Mouse (Mus musculus) embryonic facial prominence, embryonic 13.5 days (tissue): ENCODE data around the gene Dhx57. TPM values are rescaled to one million over a fixed set of nuclear protein-coding genes. Genes with fewer than 3 reads are reported as not detected.
"Not testable (repeated sequence)": the region's sequence is repeated elsewhere in the genome, so short reads cannot be mapped to it uniquely, and the experiment has no call there.

Experiments used
- ATAC-seq: fragments of 200-750 bp; cut with Nextera tagmentation; 2 replicates; pipeline ENCODE4 v1.8.0; 2017; ENCODE audit warnings: low read depth; ENCODE audit not compliant: insufficient number of reproducible peaks, insufficient read depth, low FRiP score, low TSS enrichment
- H3K27ac ChIP-seq: fragments of 300-500 bp; sonication (generic); 2 replicates; pipeline ENCODE4 v1.5.1; 2015; ENCODE audit warnings: moderate library complexity, mild to moderate bottlenecking, inconsistent platforms
- H3K27me3 ChIP-seq: fragments of 300-500 bp; sonication (generic); 2 replicates; pipeline ENCODE4 v1.6.1; 2015; ENCODE audit warnings: mild to moderate bottlenecking, inconsistent platforms
- H3K36me3 ChIP-seq: fragments of 300-500 bp; sonication (generic); 2 replicates; pipeline ENCODE4 v1.6.1; 2015; ENCODE audit warnings: mild to moderate bottlenecking, inconsistent platforms
- H3K4me1 ChIP-seq: fragments of 300-500 bp; sonication (generic); 2 replicates; pipeline ENCODE4 v1.6.1; 2015; ENCODE audit warnings: inconsistent platforms
- H3K4me2 ChIP-seq: fragments of 300-500 bp; sonication (generic); 2 replicates; pipeline ENCODE4 v1.6.1; 2015; ENCODE audit warnings: moderate library complexity, mild to moderate bottlenecking, inconsistent platforms
- H3K4me3 ChIP-seq: fragments of 300-500 bp; sonication (generic); 2 replicates; pipeline ENCODE4 v1.5.1; 2015; ENCODE audit warnings: mild to moderate bottlenecking, inconsistent platforms
- H3K9ac ChIP-seq: fragments of 300-500 bp; sonication (generic); 2 replicates; pipeline ENCODE4 v1.6.1; 2015; ENCODE audit warnings: mild to moderate bottlenecking, inconsistent platforms
- H3K9me3 ChIP-seq: fragments of 300-500 bp; sonication (generic); 2 replicates; pipeline ENCODE4 v1.6.1; 2016; ENCODE audit warnings: inconsistent platforms
- WGBS: fragments of 180-500 bp; shearing (Covaris S2); methylation state at CpG from one replicate; pipeline ENCODE4 v1.1.7; 2015; ENCODE audit warnings: mixed read lengths; 5-methylcytosine and 5-hydroxymethylcytosine counted together
- polyA plus RNA-seq: library from polyadenylated mRNA; unstranded; fragments of >200 nt; fragmentation: Nextera tagmentation; extraction: Ambion mirVana; gene quantifications from 2 replicates; pipeline ENCODE4 v1.2.1, GENCODE M21; 2015

Gene Dhx57
- polyA plus RNA-seq, 1 experiment from 2014 or later, result 21.8 TPM

GRCm38 (mm10) chr17:80295258-80295657 lies 5.0 kb upstream of the Dhx57 start:
- ATAC-seq, result no peak
- no peak overlapping the region for H3K9ac ChIP-seq
- no peak overlapping the region for H3K27ac ChIP-seq
- H3K36me3 ChIP-seq, result no peaks in the 10 kb centered on the region
- no peaks in the 10 kb centered on the region for H3K4me1 ChIP-seq
- H3K9me3 ChIP-seq, result no peaks in the 10 kb centered on the region
- 82% methylated on average over 5 of the region's 5 CpGs for WGBS
- H3K4me2 ChIP-seq, result no peak overlapping the region
- no peaks in the 10 kb centered on the region for H3K27me3 ChIP-seq
- H3K4me3 ChIP-seq, result no peak overlapping the region

GRCm38 (mm10) chr17:80291148-80291547 lies 872 bp upstream of the Dhx57 start:
- Histone ChIP-seq H3K4me3 (no peak overlapping the region), H3K27me3 (no peaks in the 10 kb centered on the region), H3K9ac (no peak overlapping the region), H3K27ac (no peak overlapping the region), H3K9me3 (no peaks in the 10 kb centered on the region), H3K4me2 (no peak overlapping the region), H3K36me3 (no peaks in the 10 kb centered on the region), H3K4me1 (peaks cover 13% of the 10 kb centered on the region)
- WGBS, result 20% methylated on average over 2 of the region's 2 CpGs
- no peak for ATAC-seq

- Histone ChIP-seq H3K36me3 (no peaks in the 10 kb centered on the region), H3K4me2 (peak overlapping the region; percentile 70), H3K27ac (peak overlapping the region; percentile 93), H3K4me3 (peak overlapping the region; percentile 94), H3K4me1 (peaks cover 13% of the 10 kb centered on the region), H3K9ac (peak overlapping the region; percentile 86), H3K9me3 (no peaks in the 10 kb centered on the region), H3K27me3 (no peaks in the 10 kb centered on the region)
- WGBS, result under 1% methylated on average over 29 of the region's 30 CpGs
- peak; percentile 40; the same call in 1 of the 2 replicates for ATAC-seq
These were observed 799 bp downstream of the Dhx57 start for GRCm38 (mm10) chr17:80289280-80290073.

- H3K4me3 ChIP-seq, result no peak overlapping the region
- ATAC-seq, result no peak
- peaks cover 13% of the 10 kb centered on the region for H3K4me1 ChIP-seq
- no peak overlapping the region for H3K27ac ChIP-seq
- no peaks in the 10 kb centered on the region for H3K9me3 ChIP-seq
- H3K9ac ChIP-seq, result no peak overlapping the region
- H3K36me3 ChIP-seq, result no peaks in the 10 kb centered on the region
- H3K27me3 ChIP-seq, result no peaks in the 10 kb centered on the region
- H3K4me2 ChIP-seq, result no peak overlapping the region
- WGBS, result 83% methylated on average over 6 of the region's 6 CpGs
These were observed 2.3 kb downstream of the Dhx57 start for GRCm38 (mm10) chr17:80288012-80288411.

- 59% methylated on average over 4 of the region's 4 CpGs for WGBS
- Histone ChIP-seq H3K27ac (no peak overlapping the region), H3K27me3 (no peaks in the 10 kb centered on the region), H3K4me2 (no peak overlapping the region), H3K4me1 (peaks cover 13% of the 10 kb centered on the region), H3K9me3 (no peaks in the 10 kb centered on the region), H3K4me3 (no peak overlapping the region), H3K9ac (no peak overlapping the region), H3K36me3 (peaks cover 17% of the 10 kb centered on the region)
- ATAC-seq, result no peak
These were observed 5.8 kb downstream of the Dhx57 start for GRCm38 (mm10) chr17:80284446-80284845.

- no peaks in the 10 kb centered on the region for H3K4me1 ChIP-seq
- H3K27me3 ChIP-seq, result no peaks in the 10 kb centered on the region
- H3K27ac ChIP-seq, result no peak overlapping the region
- no peak for ATAC-seq
- H3K4me2 ChIP-seq, result no peak overlapping the region
- 95% methylated on average over 8 of the region's 8 CpGs for WGBS
- H3K36me3 ChIP-seq, result peaks cover 59% of the 10 kb centered on the region
- H3K9ac ChIP-seq, result no peak overlapping the region
- no peak overlapping the region for H3K4me3 ChIP-seq
- H3K9me3 ChIP-seq, result no peaks in the 10 kb centered on the region
These were observed 10.8 kb downstream of the Dhx57 start for GRCm38 (mm10) chr17:80279340-80280070.

GRCm38 (mm10) chr17:80278255-80278654 lies 12.0 kb downstream of the Dhx57 start:
- no peak overlapping the region for H3K4me3 ChIP-seq
- no peaks in the 10 kb centered on the region for H3K4me1 ChIP-seq
- H3K27me3 ChIP-seq, result no peaks in the 10 kb centered on the region
- no peak overlapping the region for H3K4me2 ChIP-seq
- WGBS, result 92% methylated on average over 4 of the region's 4 CpGs
- no peaks in the 10 kb centered on the region for H3K9me3 ChIP-seq
- no peak overlapping the region for H3K9ac ChIP-seq
- H3K36me3 ChIP-seq, result peaks cover 70% of the 10 kb centered on the region
- ATAC-seq, result no peak
- no peak overlapping the region for H3K27ac ChIP-seq

GRCm38 (mm10) chr17:80270622-80271021 lies 19.7 kb downstream of the Dhx57 start:
- H3K4me3 ChIP-seq, H3K4me2 ChIP-seq, H3K4me1 ChIP-seq, H3K9me3 ChIP-seq, H3K27me3 ChIP-seq, H3K27ac ChIP-seq, H3K9ac ChIP-seq, ATAC-seq: not testable (repeated sequence)
- WGBS, result 93% methylated on average over 7 of the region's 7 CpGs
- H3K36me3 ChIP-seq, result peaks cover 90% of the 10 kb centered on the region

GRCm38 (mm10) chr17:80268151-80268550 lies 22.1 kb downstream of the Dhx57 start:
- Histone ChIP-seq H3K27me3 (no peaks in the 10 kb centered on the region), H3K4me3 (no peak overlapping the region), H3K36me3 (peaks cover 91% of the 10 kb centered on the region), H3K4me1 (no peaks in the 10 kb centered on the region), H3K27ac (no peak overlapping the region), H3K4me2 (no peak overlapping the region), H3K9ac (no peak overlapping the region), H3K9me3 (no peaks in the 10 kb centered on the region)
- 97% methylated on average over 3 of the region's 3 CpGs for WGBS
- no peak for ATAC-seq

GRCm38 (mm10) chr17:80267065-80267464 lies 23.2 kb downstream of the Dhx57 start:
- Histone ChIP-seq H3K9ac (no peak overlapping the region), H3K4me2 (no peak overlapping the region), H3K4me1 (no peaks in the 10 kb centered on the region), H3K36me3 (peaks cover 89% of the 10 kb centered on the region), H3K9me3 (no peaks in the 10 kb centered on the region), H3K27ac (no peak overlapping the region), H3K27me3 (no peaks in the 10 kb centered on the region), H3K4me3 (no peak overlapping the region)
- no peak for ATAC-seq
- WGBS, result 93% methylated on average over 4 of the region's 4 CpGs

- H3K27me3 ChIP-seq, result no peaks in the 10 kb centered on the region
- no peaks in the 10 kb centered on the region for H3K4me1 ChIP-seq
- no peak overlapping the region for H3K9ac ChIP-seq
- H3K36me3 ChIP-seq, result peaks cover 97% of the 10 kb centered on the region
- H3K4me2 ChIP-seq, result no peak overlapping the region
- ATAC-seq, result no peak
- 56% methylated on average over 13 of the region's 13 CpGs for WGBS
- H3K9me3 ChIP-seq, result no peaks in the 10 kb centered on the region; the same call in 1 of the 2 replicates
- H3K4me3 ChIP-seq, result no peak overlapping the region
- no peak overlapping the region for H3K27ac ChIP-seq
These were observed 35.1 kb downstream of the Dhx57 start for GRCm38 (mm10) chr17:80255208-80255607.

- ATAC-seq, result no peak
- no peak overlapping the region for H3K9ac ChIP-seq
- H3K27me3 ChIP-seq, result no peaks in the 10 kb centered on the region
- peaks cover 97% of the 10 kb centered on the region for H3K36me3 ChIP-seq
- H3K4me1 ChIP-seq, result no peaks in the 10 kb centered on the region
- WGBS, result 95% methylated on average over 5 of the region's 5 CpGs
- no peak overlapping the region for H3K4me3 ChIP-seq
- no peak overlapping the region for H3K4me2 ChIP-seq
- H3K27ac ChIP-seq, result no peak overlapping the region
- no peaks in the 10 kb centered on the region; the same call in 1 of the 2 replicates for H3K9me3 ChIP-seq
These were observed 35.9 kb downstream of the Dhx57 start for GRCm38 (mm10) chr17:80254421-80254820.
